Mouse (Mus musculus) macrophage (primary cell): ENCODE results near the gene Dnajb6. TPM values are rescaled to one million over a fixed set of nuclear protein-coding genes. Genes with fewer than 3 reads are reported as not detected.
A peak's percentile ranks its signal among the peaks of the same experiment; 100 is the strongest.
"Not testable (repeated sequence)": the region's sequence is repeated elsewhere in the genome, so short reads cannot be mapped to it uniquely, and the experiment has no call there.

Experiments used
- H3K27ac ChIP-seq: fragments of 350-480 bp; formaldehyde crosslinking; 2 replicates; pipeline ENCODE4 v1.9.0; 2021
- H3K36me3 ChIP-seq: fragments of 350-480 bp; formaldehyde crosslinking; 2 replicates; pipeline ENCODE4 v1.9.0; 2021; ENCODE audit errors: inconsistent target
- H3K4me3 ChIP-seq: fragments of 350-480 bp; formaldehyde crosslinking; 2 replicates; pipeline ENCODE4 v1.9.0; 2021; ENCODE audit errors: inconsistent target
- H3K79me2 ChIP-seq: fragments of 350-480 bp; formaldehyde crosslinking; 2 replicates; pipeline ENCODE4 v1.9.0; 2021; ENCODE audit errors: inconsistent target
- WGBS: methylation state at CpG from one replicate; pipeline ENCODE4 v1.1.7; 2026; ENCODE audit warnings: inconsistent platforms; ENCODE audit not compliant: missing documents; 5-methylcytosine and 5-hydroxymethylcytosine counted together
- polyA plus RNA-seq: library from polyadenylated mRNA; stranded (reverse); fragments of 250-400 nt; gene quantifications from 3 replicates; pipeline ENCODE4 v1.2.4, GENCODE M21; 2018; ENCODE audit warnings: inconsistent platforms

The Dnajb6 gene
- polyA plus RNA-seq, 1 experiment from 2014 or later = 211 TPM

- WGBS = 100% methylated on average over 7 of the region's 9 CpGs
- peaks cover 34% of the 10 kb centered on the region; the same call in 1 of the 2 replicates for H3K36me3 ChIP-seq
- H3K4me3 ChIP-seq, H3K27ac ChIP-seq: not testable (repeated sequence)
- peaks cover 30% of the 10 kb centered on the region; the same call in 1 of the 2 replicates for H3K79me2 ChIP-seq
Observed at GRCm38 (mm10) chr5:29779733-29780132, 44.2 kb downstream of the Dnajb6 start.

DNA sequence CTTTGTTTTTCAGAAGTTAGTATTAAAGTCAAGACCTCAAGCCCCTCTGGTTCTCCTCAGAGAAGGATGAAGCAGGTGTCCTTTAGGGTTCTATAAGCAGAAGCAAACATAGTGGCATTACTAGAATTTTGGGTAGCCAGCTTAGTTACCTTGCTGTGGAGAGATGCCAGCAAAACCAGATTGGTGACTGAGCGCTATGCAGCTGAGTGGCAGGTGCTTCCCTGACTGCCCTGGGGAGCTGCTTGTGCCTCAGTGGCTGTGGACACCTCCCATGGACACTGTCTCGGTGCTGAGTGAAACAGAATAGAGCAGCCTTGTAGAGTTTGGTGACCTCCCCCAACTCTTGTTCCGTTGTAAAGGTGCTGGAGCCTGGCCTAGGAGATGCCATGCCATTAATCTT is 46.8 kb downstream of the Dnajb6 start:
- no peak overlapping the region for H3K4me3 ChIP-seq
- peaks cover 30% of the 10 kb centered on the region; the same call in 1 of the 2 replicates for H3K36me3 ChIP-seq
- H3K79me2 ChIP-seq = peaks cover 5% of the 10 kb centered on the region; the same call in 1 of the 2 replicates
- no peak overlapping the region for H3K27ac ChIP-seq
- WGBS = 92% methylated on average over 3 of the region's 3 CpGs

DNA sequence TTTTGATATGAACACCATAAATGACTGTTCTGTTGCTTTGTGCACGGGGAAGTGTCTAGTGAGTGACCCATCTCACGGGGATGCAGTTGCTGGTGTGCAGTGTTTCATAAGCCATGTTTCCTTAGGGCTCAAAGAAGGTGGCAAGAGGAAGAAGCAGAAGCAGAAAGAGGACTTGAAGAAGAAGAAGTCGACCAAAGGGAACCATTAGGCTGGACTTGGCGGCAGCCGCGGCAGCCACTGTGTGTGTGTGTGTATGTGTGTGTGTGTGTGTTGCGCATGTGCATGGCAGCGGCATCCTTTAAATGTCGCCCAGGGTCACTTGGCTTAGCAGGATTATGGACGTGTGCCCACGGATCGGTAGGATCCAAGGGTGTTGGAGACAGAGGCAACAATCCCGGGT is 49.4 kb downstream of the Dnajb6 start:
- 43% methylated on average over 6 of the region's 13 CpGs for WGBS
- H3K36me3 ChIP-seq = 0 out of 2 replicates have a peak, but pooled peaks cover 11% of the 10 kb centered on the region
- H3K27ac ChIP-seq, H3K4me3 ChIP-seq, H3K79me2 ChIP-seq: not testable (repeated sequence)

- H3K79me2 ChIP-seq, H3K36me3 ChIP-seq, H3K27ac ChIP-seq, H3K4me3 ChIP-seq: not testable (repeated sequence)
- 100% methylated on average over 1 of the region's 11 CpGs for WGBS
Observed at GRCm38 (mm10) chr5:29785953-29786352, 50.5 kb downstream of the Dnajb6 start.

GRCm38 (mm10) chr5:29794933-29795332 is 59.4 kb downstream of the Dnajb6 start:
- H3K79me2 ChIP-seq, H3K4me3 ChIP-seq, H3K27ac ChIP-seq, H3K36me3 ChIP-seq: not testable (repeated sequence)
- WGBS = 88% methylated on average over 2 of the region's 8 CpGs

DNA sequence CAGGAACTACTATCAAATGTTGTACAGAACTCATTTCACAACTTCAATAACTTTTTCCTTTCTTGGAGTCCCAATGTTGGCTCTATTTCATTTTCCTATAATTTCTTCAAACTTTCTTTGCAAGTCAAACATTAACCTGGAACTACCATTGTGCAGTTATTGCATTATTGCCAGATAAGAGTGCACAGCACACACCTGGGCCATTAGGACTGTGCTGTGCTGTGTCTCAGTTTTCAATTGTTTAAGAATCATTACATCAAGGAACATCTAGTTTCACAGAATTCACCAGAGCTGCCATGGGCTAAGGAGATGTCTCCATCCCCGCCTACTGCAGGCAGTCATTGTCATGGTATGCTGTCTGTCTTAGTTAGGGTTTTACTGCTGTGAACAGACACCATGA is 73.5 kb downstream of the Dnajb6 start:
- H3K79me2 ChIP-seq = no peaks in the 10 kb centered on the region
- WGBS = 89% methylated on average over 1 of the region's 1 CpGs
- no peak overlapping the region for H3K27ac ChIP-seq
- no peak overlapping the region for H3K4me3 ChIP-seq
- no peaks in the 10 kb centered on the region for H3K36me3 ChIP-seq

DNA sequence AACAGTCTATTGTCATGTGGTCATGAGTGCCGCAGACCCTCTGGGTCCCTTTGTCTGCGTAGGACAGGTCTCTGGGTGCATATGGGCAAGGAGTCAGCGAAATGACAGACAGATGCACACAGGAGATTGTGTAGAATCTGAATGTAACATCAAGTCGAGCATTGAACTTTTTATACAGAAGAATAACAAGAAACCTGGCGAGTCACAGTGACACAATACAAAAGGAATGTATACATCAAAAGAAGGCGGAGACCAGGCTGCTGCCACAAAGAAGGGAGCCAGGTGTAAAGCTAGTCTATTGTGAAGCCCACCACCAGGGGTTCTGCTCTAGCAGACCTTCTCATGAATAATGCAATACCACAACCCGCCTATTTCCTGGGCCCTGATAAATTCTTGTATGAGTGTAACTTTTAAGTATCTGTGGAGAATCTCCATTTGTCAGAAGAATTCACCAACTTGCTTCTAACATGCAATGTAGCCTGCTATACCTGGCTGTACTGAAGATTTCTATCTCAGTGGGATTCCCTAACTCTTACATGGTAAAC is 76.0 kb downstream of the Dnajb6 start:
- 94% methylated on average over 7 of the region's 7 CpGs for WGBS
- H3K79me2 ChIP-seq, H3K4me3 ChIP-seq, H3K27ac ChIP-seq, H3K36me3 ChIP-seq: not testable (repeated sequence)

- H3K27ac ChIP-seq = no peak overlapping the region
- no peak overlapping the region for H3K4me3 ChIP-seq
- no CpG with 5 or more reads among the region's 5 CpGs for WGBS
- H3K79me2 ChIP-seq = no peaks in the 10 kb centered on the region
- no peaks in the 10 kb centered on the region for H3K36me3 ChIP-seq
Observed at GRCm38 (mm10) chr5:29816523-29817242, 81.2 kb downstream of the Dnajb6 start.

DNA sequence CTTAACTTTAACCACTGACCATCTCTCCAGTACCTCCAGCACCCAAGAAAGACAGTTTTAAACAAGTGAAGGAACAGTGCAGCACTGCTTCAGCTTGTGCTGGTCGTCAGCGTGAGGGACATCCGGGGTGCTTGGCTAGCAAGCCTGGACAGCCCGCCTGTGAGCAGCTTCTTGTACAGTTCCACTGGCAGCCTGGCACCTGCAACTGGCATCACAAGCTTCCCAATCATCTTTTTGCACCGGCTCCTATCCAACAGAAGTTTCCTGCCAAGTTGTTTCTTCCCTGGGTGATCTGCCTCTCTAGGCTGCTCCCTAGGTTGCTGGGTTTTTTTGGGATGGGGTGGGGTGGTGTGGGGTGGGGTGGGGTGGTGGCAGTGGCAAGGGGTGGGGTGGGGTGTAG is 81.9 kb downstream of the Dnajb6 start:
- 86% methylated on average over 5 of the region's 5 CpGs for WGBS
- Histone ChIP-seq H3K79me2 (no peaks in the 10 kb centered on the region), H3K27ac (no peak overlapping the region), H3K4me3 (no peak overlapping the region), H3K36me3 (no peaks in the 10 kb centered on the region)

- Histone ChIP-seq H3K27ac (no peak overlapping the region), H3K36me3 (no peaks in the 10 kb centered on the region), H3K4me3 (no peak overlapping the region), H3K79me2 (no peaks in the 10 kb centered on the region)
- 95% methylated on average over 4 of the region's 4 CpGs for WGBS
Observed at GRCm38 (mm10) chr5:29818287-29818686, 82.8 kb downstream of the Dnajb6 start.

DNA sequence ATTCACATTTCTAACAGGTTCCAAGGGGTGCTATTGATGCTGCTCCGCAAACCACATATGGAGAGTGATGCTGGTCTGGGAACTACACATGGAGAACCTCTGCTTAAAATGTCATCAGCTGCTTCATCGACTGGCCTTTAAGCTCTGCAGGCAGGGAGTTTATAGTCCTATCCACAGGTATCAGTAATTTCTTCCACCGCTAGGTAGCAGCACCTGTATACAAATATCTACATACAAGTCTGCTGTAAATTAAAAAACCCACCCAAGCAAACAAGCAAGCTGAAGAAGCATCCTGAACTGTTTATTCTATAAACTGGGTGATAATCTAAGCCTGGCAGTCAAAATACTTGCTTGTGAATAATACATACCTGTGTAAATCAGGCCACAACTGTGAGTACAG is 89.3 kb downstream of the Dnajb6 start:
- 36% methylated on average over 3 of the region's 3 CpGs for WGBS
- no peaks in the 10 kb centered on the region for H3K79me2 ChIP-seq
- H3K4me3 ChIP-seq = no peak overlapping the region
- H3K27ac ChIP-seq = no peak overlapping the region
- no peaks in the 10 kb centered on the region for H3K36me3 ChIP-seq

GRCm38 (mm10) chr5:29826780-29827179 is 91.3 kb downstream of the Dnajb6 start:
- Histone ChIP-seq H3K36me3 (no peaks in the 10 kb centered on the region), H3K4me3 (no peak overlapping the region), H3K27ac (no peak overlapping the region), H3K79me2 (no peaks in the 10 kb centered on the region)
- WGBS = 92% methylated on average over 4 of the region's 4 CpGs

DNA sequence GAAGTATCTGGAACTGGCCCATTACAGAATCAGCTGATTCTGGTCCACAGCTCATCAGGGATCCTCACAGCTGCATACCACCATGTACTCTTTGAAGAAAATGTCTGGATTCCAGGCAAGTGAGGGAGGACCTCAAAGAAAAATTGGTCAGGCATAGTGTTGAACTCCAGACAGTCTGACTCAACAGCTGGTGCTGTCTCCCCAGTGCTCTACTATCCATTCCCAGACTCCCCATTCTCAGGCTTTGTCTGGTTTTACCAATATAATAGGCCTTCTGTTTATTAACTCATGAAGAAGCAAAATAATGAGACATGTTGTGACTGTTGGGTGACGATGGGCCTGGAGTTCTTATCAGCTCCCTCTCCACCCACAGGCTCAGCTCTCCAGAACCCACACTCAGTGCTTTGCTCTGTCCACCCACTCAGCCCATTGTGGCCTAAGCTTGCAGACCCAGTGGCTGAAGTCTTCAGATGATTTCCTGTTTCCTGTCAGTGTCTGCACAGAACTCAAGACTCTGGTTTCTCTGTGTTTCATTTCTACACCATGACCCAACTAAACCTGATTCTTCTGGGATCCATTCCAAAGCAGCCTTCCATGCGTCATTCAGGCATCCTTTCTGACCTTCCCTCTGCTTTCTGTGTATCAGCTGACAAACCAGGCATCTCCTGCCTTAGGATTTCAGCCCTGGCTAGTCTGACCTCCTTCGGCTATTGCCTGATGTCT is 107.1 kb downstream of the Dnajb6 start:
- H3K27ac ChIP-seq = no peak overlapping the region
- no peaks in the 10 kb centered on the region for H3K36me3 ChIP-seq
- 68% methylated on average over 3 of the region's 3 CpGs for WGBS
- no peak overlapping the region for H3K4me3 ChIP-seq
- H3K79me2 ChIP-seq = no peaks in the 10 kb centered on the region

- Histone ChIP-seq H3K27ac (peak overlapping the region; percentile 42; the same call in 1 of the 2 replicates), H3K4me3 (no peak overlapping the region), H3K36me3 (no peaks in the 10 kb centered on the region), H3K79me2 (no peaks in the 10 kb centered on the region)
- 0% methylated on average over 2 of the region's 3 CpGs for WGBS
Observed at GRCm38 (mm10) chr5:29845038-29845437, 109.5 kb downstream of the Dnajb6 start.

GRCm38 (mm10) chr5:29847494-29847893 is 112.0 kb downstream of the Dnajb6 start:
- H3K36me3 ChIP-seq = no peaks in the 10 kb centered on the region
- H3K27ac ChIP-seq = no peak overlapping the region
- H3K79me2 ChIP-seq = no peaks in the 10 kb centered on the region
- no peak overlapping the region for H3K4me3 ChIP-seq
- 98% methylated on average over 5 of the region's 5 CpGs for WGBS
